Mouse (Mus musculus) forebrain, embryonic 11.5 days (tissue): ENCODE results near the gene Olfr380. TPM values are rescaled to one million over a fixed set of nuclear protein-coding genes. Genes with fewer than 3 reads are reported as not detected.

Experiments
- ATAC-seq: fragments of 200-750 bp; cut with Nextera tagmentation; replicated peaks from 2 replicates; pipeline ENCODE4 v1.8.0; 2017; ENCODE audit warnings: moderate TSS enrichment; ENCODE audit not compliant: low FRiP score
- DNase-seq: peaks from one replicate; pipeline ENCODE4 v3.0.0-alpha.2; 2017; ENCODE audit warnings: low spot score
- H3K27ac ChIP-seq: fragments of 300-500 bp; sonication (generic); 2 replicates; pipeline ENCODE4 v1.5.1; 2014; ENCODE audit warnings: low read depth, low read length
- H3K27me3 ChIP-seq: fragments of 300-500 bp; sonication (generic); 2 replicates; pipeline ENCODE4 v1.6.1; 2014; ENCODE audit warnings: mild to moderate bottlenecking, low read length, mixed read lengths; ENCODE audit not compliant: control insufficient read depth, insufficient read depth
- H3K36me3 ChIP-seq: fragments of 300-500 bp; sonication (generic); 2 replicates; pipeline ENCODE4 v1.6.1; 2014; ENCODE audit warnings: mild to moderate bottlenecking, low read length, moderate library complexity, mixed read lengths; ENCODE audit not compliant: control insufficient read depth, insufficient read depth
- H3K4me1 ChIP-seq: fragments of 300-500 bp; sonication (generic); replicated peaks from 2 replicates; pipeline ENCODE4 v1.6.1; 2014; ENCODE audit warnings: low read length, mixed read lengths; ENCODE audit not compliant: control insufficient read depth, insufficient read depth
- H3K4me2 ChIP-seq: fragments of 300-500 bp; sonication (generic); 2 replicates; pipeline ENCODE4 v1.6.1; 2014; ENCODE audit warnings: low read depth, mild to moderate bottlenecking, low read length, moderate library complexity, mixed read lengths; ENCODE audit not compliant: severe bottlenecking
- H3K4me3 ChIP-seq: fragments of 300-500 bp; sonication (generic); 2 replicates; pipeline ENCODE4 v1.5.1; 2014; ENCODE audit warnings: low read depth, low read length
- H3K9ac ChIP-seq: fragments of 300-500 bp; sonication (generic); 2 replicates; pipeline ENCODE4 v1.6.1; 2014; ENCODE audit warnings: low read length
- H3K9me3 ChIP-seq: fragments of 300-500 bp; sonication (generic); 2 replicates; pipeline ENCODE4 v1.6.1; 2016; ENCODE audit warnings: low read length, mixed read lengths; ENCODE audit not compliant: control insufficient read depth
- WGBS: fragments of 180-500 bp; shearing (Covaris S2); extraction: QIAGEN DNeasy Blood & Tissue Kit; methylation state at CpG from one replicate; pipeline ENCODE4 v1.1.7; 2014; 5-methylcytosine and 5-hydroxymethylcytosine counted together
- polyA plus RNA-seq: library from polyadenylated mRNA; unstranded; fragments of >200 nt; fragmentation: Nextera tagmentation; extraction: Ambion mirVana; gene quantifications from 2 replicates; pipeline ENCODE4 v1.2.1, GENCODE M21; 2014

Gene Olfr380
- not detected in 2 replicates for polyA plus RNA-seq

DNA sequence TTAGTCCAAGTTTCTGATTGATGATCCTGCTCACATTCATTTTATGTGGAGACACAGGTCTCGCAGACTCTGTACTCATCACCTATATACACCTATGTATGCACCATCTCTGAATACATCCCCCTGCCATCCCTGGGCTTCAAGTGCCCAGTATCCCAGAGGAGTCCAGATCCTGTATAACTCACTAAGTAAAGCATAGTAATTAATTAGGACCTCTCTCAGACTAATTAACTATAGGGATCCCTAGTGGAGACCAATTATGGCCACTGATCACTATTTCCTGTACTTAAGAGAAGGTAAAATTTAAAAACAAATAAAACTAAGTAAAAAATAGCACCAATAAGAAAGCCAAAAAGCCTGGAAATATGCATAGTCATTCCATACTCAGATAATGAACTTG, at the start of gene Olfr380:
TSS of gene Olfr380 (minus strand) at position 101 of the 400 bp plus-strand sequence.
- Histone ChIP-seq H3K4me1 (no peaks in the 10 kb centered on the region), H3K27me3 (no peaks in the 10 kb centered on the region), H3K27ac (no peak within 1 kb of the TSS), H3K9ac (no peak within 1 kb of the TSS), H3K4me2 (no peak within 1 kb of the TSS), H3K36me3 (no peaks in the 10 kb centered on the region), H3K9me3 (peaks cover 4% of the 10 kb centered on the region; the same call in 1 of the 2 replicates), H3K4me3 (no peak within 1 kb of the TSS)
- DNase-seq (no peak), ATAC-seq (no peak)
- 93% methylated on average over 1 of the region's 1 CpGs for WGBS

DNA sequence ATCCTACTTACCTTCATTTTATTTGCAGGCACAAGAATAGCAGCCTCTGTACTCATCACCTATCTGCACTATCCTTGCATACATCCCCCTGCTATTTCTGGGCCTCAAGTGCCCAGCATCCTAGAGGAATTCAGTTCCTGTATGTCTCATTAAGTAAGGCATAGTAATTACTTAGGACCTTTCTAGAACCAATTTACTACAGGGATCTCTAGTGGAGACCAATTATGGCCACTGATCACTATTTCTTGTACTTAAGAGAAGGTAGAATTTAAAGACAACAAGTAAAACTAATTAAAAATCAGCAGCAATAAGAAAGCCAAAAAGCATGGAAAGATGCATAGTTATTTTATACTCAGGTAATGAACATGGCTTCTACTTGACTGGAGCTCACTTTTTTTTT, 34.2 kb upstream of the Olfr380 start, which contains the start of gene Olfr381:
TSS of gene Olfr381 (minus strand) at position 101 of the 400 bp plus-strand sequence.
- no peak within 1 kb of the TSS for H3K27ac ChIP-seq
- H3K36me3 ChIP-seq, result no peaks in the 10 kb centered on the region
- H3K9me3 ChIP-seq, result no peaks in the 10 kb centered on the region
- no peak within 1 kb of the TSS for H3K4me3 ChIP-seq
- H3K27me3 ChIP-seq, result no peaks in the 10 kb centered on the region
- no peak within 1 kb of the TSS for H3K9ac ChIP-seq
- no peaks in the 10 kb centered on the region for H3K4me1 ChIP-seq
- ATAC-seq (no peak), DNase-seq (no peak)
- no peak within 1 kb of the TSS for H3K4me2 ChIP-seq

DNA sequence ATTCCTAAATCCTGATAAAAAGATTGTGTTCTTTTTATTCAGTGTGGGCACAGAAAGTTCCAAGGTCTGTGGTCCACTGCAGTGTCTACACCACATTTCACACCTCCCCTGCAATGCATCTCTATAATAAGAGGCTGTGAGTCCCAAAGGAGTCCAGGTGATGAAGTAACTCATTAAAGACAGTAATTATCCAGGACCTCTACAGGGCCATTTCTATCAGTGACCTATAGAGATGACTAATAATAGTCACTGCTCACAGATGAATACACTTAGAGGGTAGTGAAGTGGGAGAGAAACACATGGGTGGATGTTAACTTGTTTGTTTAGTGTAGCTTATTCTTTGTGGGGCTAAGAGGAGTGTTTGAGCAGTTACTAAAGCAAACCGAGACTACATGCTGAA, 28.9 kb downstream of the Olfr380 start, which contains the start of gene Olfr378:
TSS of gene Olfr378 (minus strand) at position 101 of the 400 bp plus-strand sequence.
- no peak within 1 kb of the TSS for H3K4me3 ChIP-seq
- DNase-seq, result no peak
- 88% methylated on average over 1 of the region's 1 CpGs for WGBS
- H3K9ac ChIP-seq, result no peak within 1 kb of the TSS
- H3K4me2 ChIP-seq, result no peak within 1 kb of the TSS
- no peaks in the 10 kb centered on the region for H3K4me1 ChIP-seq
- no peak for ATAC-seq
- H3K36me3 ChIP-seq, result no peaks in the 10 kb centered on the region
- H3K27me3 ChIP-seq, result no peaks in the 10 kb centered on the region
- H3K9me3 ChIP-seq, result no peaks in the 10 kb centered on the region; the same call in 1 of the 2 replicates
- H3K27ac ChIP-seq, result no peak within 1 kb of the TSS

Other genes with a start within 250 kb of the Olfr380 start
- gene Trpv1, start 223.2 kb downstream of the Olfr380 start, polyA plus RNA-seq, result not detected in 2 replicates
- not detected in 2 replicates for gene Trpv3, start 190.1 kb downstream of the Olfr380 start, polyA plus RNA-seq
- gene Aspa, start 127.9 kb downstream of the Olfr380 start, polyA plus RNA-seq, result 0.12 TPM in 1 of 2 replicates, not detected in the other
- gene Gm49340, start 127.8 kb downstream of the Olfr380 start, polyA plus RNA-seq, result not detected in 2 replicates
- gene Spata22, start 127.8 kb downstream of the Olfr380 start, polyA plus RNA-seq, result not detected in 2 replicates
- not detected in 2 replicates for gene Olfr20, start 106.7 kb downstream of the Olfr380 start, polyA plus RNA-seq
- gene Olfr376, start 86.3 kb downstream of the Olfr380 start, polyA plus RNA-seq, result not detected in 2 replicates
- not detected in 2 replicates for gene Olfr1, start 57.9 kb downstream of the Olfr380 start, polyA plus RNA-seq
- gene Olfr378, start 29.0 kb downstream of the Olfr380 start, polyA plus RNA-seq, result not detected in 2 replicates
- not detected in 2 replicates for gene Olfr381, start 34.1 kb upstream of the Olfr380 start, polyA plus RNA-seq
- not detected in 2 replicates for gene Olfr382, start 59.7 kb upstream of the Olfr380 start, polyA plus RNA-seq
- gene Olfr385, start 135.5 kb upstream of the Olfr380 start, polyA plus RNA-seq, result not detected in 2 replicates
- gene Olfr384, start 141.1 kb upstream of the Olfr380 start, polyA plus RNA-seq, result not detected in 2 replicates
- not detected in 2 replicates for gene Zfp735, start 231.3 kb upstream of the Olfr380 start, polyA plus RNA-seq